Mouse (Mus musculus): Measurements from ENCODE around the gene Gpm6a.

Gpm6a gene

GRCm38 (mm10) chr8:54954741-54955455, at the start of gene Gpm6a:
Gene Gpm6a (plus strand): TSS chr8:54954843.
- DNase-seq (ENCODE audit: low spot score), result peak; percentile 94

GRCm38 (mm10) chr8:54912891-54913290, 41.8 kb upstream of the Gpm6a start:
- no peak for DNase-seq (ENCODE audit: low spot score)

GRCm38 (mm10) chr8:54917710-54918109, 36.9 kb upstream of the Gpm6a start:
- DNase-seq (ENCODE audit: low spot score), result no peak

GRCm38 (mm10) chr8:54922160-54922855, 32.3 kb upstream of the Gpm6a start:
- DNase-seq (ENCODE audit: low spot score), result no peak

GRCm38 (mm10) chr8:54924936-54925335, 29.7 kb upstream of the Gpm6a start:
- DNase-seq (ENCODE audit: low spot score), result no peak

- DNase-seq (ENCODE audit: low spot score), result no peak
Measured at GRCm38 (mm10) chr8:54932306-54932705, 22.3 kb upstream of the Gpm6a start.

- no peak for DNase-seq (ENCODE audit: low spot score)
Measured at GRCm38 (mm10) chr8:54953351-54953750, 1.3 kb upstream of the Gpm6a start.

GRCm38 (mm10) chr8:54954030-54954429, 613 bp upstream of the Gpm6a start:
- no peak for DNase-seq (ENCODE audit: low spot score)

- DNase-seq (ENCODE audit: low spot score), result no peak
Measured at GRCm38 (mm10) chr8:54955456-54955800, 785 bp downstream of the Gpm6a start.

GRCm38 (mm10) chr8:54955935-54956573, 1.4 kb downstream of the Gpm6a start:
- peak; percentile 46 for DNase-seq (ENCODE audit: low spot score)

- DNase-seq (ENCODE audit: low spot score), result peak; percentile 23
Measured at GRCm38 (mm10) chr8:54956787-54957186, 2.1 kb downstream of the Gpm6a start.

GRCm38 (mm10) chr8:54957506-54957905, 2.9 kb downstream of the Gpm6a start:
- DNase-seq (ENCODE audit: low spot score), result no peak

GRCm38 (mm10) chr8:54961571-54961970, 6.9 kb downstream of the Gpm6a start:
- no peak for DNase-seq (ENCODE audit: low spot score)

- no peak for DNase-seq (ENCODE audit: low spot score)
Measured at GRCm38 (mm10) chr8:54975020-54975419, 20.4 kb downstream of the Gpm6a start.

- peak; percentile 96 for DNase-seq (ENCODE audit: low spot score)
Measured at GRCm38 (mm10) chr8:54975506-54975905, 20.9 kb downstream of the Gpm6a start.

GRCm38 (mm10) chr8:54975927-54976326, 21.3 kb downstream of the Gpm6a start:
- no peak for DNase-seq (ENCODE audit: low spot score)

- DNase-seq (ENCODE audit: low spot score), result peak; percentile 68
Measured at GRCm38 (mm10) chr8:54976663-54977062, 22.0 kb downstream of the Gpm6a start.

GRCm38 (mm10) chr8:54986791-54987190, 32.1 kb downstream of the Gpm6a start:
- DNase-seq (ENCODE audit: low spot score), result no peak

- DNase-seq (ENCODE audit: low spot score), result no peak
Measured at GRCm38 (mm10) chr8:54989093-54989492, 34.5 kb downstream of the Gpm6a start.

GRCm38 (mm10) chr8:54991840-54992609, 37.4 kb downstream of the Gpm6a start:
- peak; percentile 42 for DNase-seq (ENCODE audit: low spot score)

- DNase-seq (ENCODE audit: low spot score), result no peak
Measured at GRCm38 (mm10) chr8:54995662-54996061, 41.0 kb downstream of the Gpm6a start.

- DNase-seq (ENCODE audit: low spot score), result no peak
Measured at GRCm38 (mm10) chr8:55002398-55002797, 47.8 kb downstream of the Gpm6a start.
